ENCODE assay signal across 20 mouse cellular contexts in genomic region chr11:73161616-73162015, GRCm38 (mm10). TPM values are rescaled to one million over a fixed set of nuclear protein-coding genes. Genes with fewer than 3 reads are reported as not detected.
DNase-seq lines count a peak whose midpoint lies in the region; ATAC-seq and TF ChIP-seq lines count a peak whose summit lies in the region.
"Had no signal": no experiment of that assay in that cellular context is flagged by ENCODE, and none has a peak within 500 bp of the region (broad histone marks: within the 10 kb centered on the region; RNA-seq: fewer than 3 reads in every experiment).

No protein-coding gene starts in this region.

- H3K9ac ChIP-seq in heart, embryonic 15.5 days = no peak overlapping the region
- H3K9ac ChIP-seq in heart, embryonic 12.5 days = no peak overlapping the region
- H3K9ac ChIP-seq: embryonic facial prominence, embryonic 15.5 days; forebrain, embryonic 12.5 days; hindbrain, embryonic 12.5 days had no signal

- H3K4me2 ChIP-seq in heart, embryonic 15.5 days = peak overlapping the region; percentile 92
- H3K4me2 ChIP-seq in heart, embryonic 12.5 days = no peak overlapping the region; the same call in 1 of the 2 replicates
- H3K4me2 ChIP-seq: embryonic facial prominence, embryonic 15.5 days; forebrain, embryonic 12.5 days had no signal

- WGBS in heart, embryonic 15.5 days = 80% methylated on average over 4 of the region's 4 CpGs
- WGBS in heart, embryonic 12.5 days = 78% methylated on average over 4 of the region's 4 CpGs

- ATAC-seq in heart, embryonic 15.5 days (replicated peaks; ENCODE audit: insufficient number of reproducible peaks, insufficient read depth, low FRiP score, low read depth) = no peak
- ATAC-seq in heart, embryonic 12.5 days (ENCODE audit: insufficient number of reproducible peaks, low FRiP score) = no peak
- ATAC-seq: forebrain, embryonic 16.5 days; inflammation-experienced regulatory T-cells, adult 6 months; intestine, postnatal 0 days had no signal

- no peaks in the 10 kb centered on the region for H3K36me3 ChIP-seq in heart, embryonic 15.5 days
- no peaks in the 10 kb centered on the region for H3K36me3 ChIP-seq in heart, embryonic 12.5 days
- H3K36me3 ChIP-seq: embryonic facial prominence, embryonic 15.5 days; forebrain, embryonic 12.5 days; hindbrain, embryonic 12.5 days had no signal

- H3K9me3 ChIP-seq in heart, embryonic 15.5 days (replicated peaks) = no peaks in the 10 kb centered on the region
- no peaks in the 10 kb centered on the region for H3K9me3 ChIP-seq in heart, embryonic 12.5 days (replicated peaks)
- H3K9me3 ChIP-seq: embryonic facial prominence, embryonic 15.5 days; forebrain, embryonic 12.5 days; hindbrain, embryonic 12.5 days had no signal

- peaks cover 14% of the 10 kb centered on the region for H3K4me1 ChIP-seq in heart, embryonic 15.5 days (replicated peaks)
- H3K4me1 ChIP-seq in heart, embryonic 12.5 days (replicated peaks) = peaks cover 22% of the 10 kb centered on the region
- H3K4me1 ChIP-seq in brown adipose tissue, adult 24 weeks (ENCODE audit: control insufficient read depth, insufficient read depth, insufficient read length, low read length) = no peaks in the 10 kb centered on the region

- intact Hi-C loops in gastrocnemius, adult 2 months (cut with DNase I) = no loop called here

- peaks cover 22% of the 10 kb centered on the region; the same call in 1 of the 2 replicates for H3K27me3 ChIP-seq in heart, embryonic 15.5 days
- H3K27me3 ChIP-seq in heart, embryonic 12.5 days (replicated peaks) = peaks cover 46% of the 10 kb centered on the region

- no peak for TF ChIP-seq CTCF in gastrocnemius, adult 2 months (IDR thresholded peaks at IDR 0.05)

- H3K4me3 ChIP-seq in gastrocnemius, adult 2 months = peak overlapping the region; percentile 82
- no peak overlapping the region for H3K4me3 ChIP-seq in heart, embryonic 15.5 days
- H3K4me3 ChIP-seq in heart, embryonic 12.5 days = no peak overlapping the region
- peak overlapping the region; percentile 65 for H3K4me3 ChIP-seq in brown adipose tissue, adult 24 weeks (ENCODE audit: insufficient read depth, low read depth, low read length)
- H3K4me3 ChIP-seq: forebrain, embryonic 12.5 days; hindbrain, embryonic 12.5 days had no signal

- DNase-seq in gastrocnemius, adult 2 months = no peak
- no peak for DNase-seq in gastrocnemius, adult 8-10 months (ENCODE audit: low spot score in 2 of 2)
- peak; percentile 47 for DNase-seq in 3134 (ENCODE audit: extremely low read depth, insufficient read length, low spot score)
- DNase-seq in left cerebral cortex, adult 8-10 months (ENCODE audit: low spot score in 2 of 2) = no peak
- no peak for DNase-seq in layer of hippocampus, postnatal 36 days
- DNase-seq: cerebellum, adult 2 months; cerebellum, postnatal 14 days; embryo, embryonic 11 days; heart, postnatal 4 days had no signal

- peak overlapping the region; percentile 92 for H3K27ac ChIP-seq in gastrocnemius, adult 2 months
- peak overlapping the region; percentile 63 for H3K27ac ChIP-seq in heart, embryonic 15.5 days
- H3K27ac ChIP-seq in heart, embryonic 12.5 days (ENCODE audit: poor library complexity, severe bottlenecking) = no peak overlapping the region
- peak overlapping the region; percentile 81 for H3K27ac ChIP-seq in brown adipose tissue, adult 24 weeks (replicated peaks; ENCODE audit: low read depth, low read length)
- H3K27ac ChIP-seq: embryonic facial prominence, embryonic 15.5 days; forebrain, embryonic 12.5 days; hindbrain, embryonic 12.5 days had no signal

RNA-seq across cellular contexts. Expression of gene P2rx5, which starts 1.4 kb away (rescaled TPM):
- 10 to 100 TPM in 1 of 2 experiments, 1 to 10 TPM in 1; 7.0 to 12.9 TPM for total RNA-seq in gastrocnemius, adult 2 months (2021)
- 1 to 10 TPM; 6.4 to 9.5 (median 7.0) TPM for total RNA-seq in gastrocnemius, adult 8-10 months (2022)
- polyA plus RNA-seq in heart, embryonic 15.5 days (2015; fragmentation: Nextera tagmentation; extraction: Ambion mirVana) = 2.0 TPM in 2 replicates
- 1.8 and 2.2 TPM in 2 replicates for polyA plus RNA-seq in heart, embryonic 12.5 days (2016; fragmentation: Nextera tagmentation; extraction: Ambion mirVana)
- 53.6 and 85.8 TPM in 2 replicates for polyA plus RNA-seq in brown adipose tissue, adult 24 weeks (2012; ENCODE audit: insufficient read depth, insufficient read length, missing spikeins)
- total RNA-seq in left cerebral cortex, adult 8-10 months (2022) = 1 to 10 TPM in 2 of 4 experiments, under 1 TPM in 2; 0.70 to 1.4 (median 0.97) TPM
- total RNA-seq in layer of hippocampus, postnatal 36 days (2021) = 1 to 10 TPM; 2.3 to 3.4 TPM
- total RNA-seq: common myeloid progenitor, adult 5-6 weeks; granulocyte monocyte progenitor cell, adult 5-6 weeks had no signal

RNA-seq across cellular contexts. Expression of gene Emc6, which starts 15.2 kb away (rescaled TPM):
- total RNA-seq in gastrocnemius, adult 2 months (2021) = 10 to 100 TPM; 82.6 to 93.4 TPM
- 10 to 100 TPM; 80.9 to 89.6 (median 84.1) TPM for total RNA-seq in gastrocnemius, adult 8-10 months (2022)
- polyA plus RNA-seq in heart, embryonic 15.5 days (2015; fragmentation: Nextera tagmentation; extraction: Ambion mirVana) = 90.7 and 98.9 TPM in 2 replicates
- 97.4 and 101 TPM in 2 replicates for polyA plus RNA-seq in heart, embryonic 12.5 days (2016; fragmentation: Nextera tagmentation; extraction: Ambion mirVana)
- polyA plus RNA-seq in brown adipose tissue, adult 24 weeks (2012; ENCODE audit: insufficient read depth, insufficient read length, missing spikeins) = 183 and 237 TPM in 2 replicates
- total RNA-seq in left cerebral cortex, adult 8-10 months (2022) = 10 to 100 TPM; 39.9 to 46.8 (median 42.9) TPM
- total RNA-seq in layer of hippocampus, postnatal 36 days (2021) = 10 to 100 TPM; 51.5 to 59.7 TPM

RNA-seq across cellular contexts. Expression of gene Tax1bp3, which starts 15.3 kb away (rescaled TPM):
- total RNA-seq in gastrocnemius, adult 2 months (2021) = 10 to 100 TPM in 1 of 2 experiments, 1 to 10 TPM in 1; 6.5 to 13.9 TPM
- total RNA-seq in gastrocnemius, adult 8-10 months (2022) = 1 to 10 TPM; 4.9 to 9.2 (median 7.2) TPM
- 222 and 231 TPM in 2 replicates for polyA plus RNA-seq in heart, embryonic 15.5 days (2015; fragmentation: Nextera tagmentation; extraction: Ambion mirVana)
- polyA plus RNA-seq in heart, embryonic 12.5 days (2016; fragmentation: Nextera tagmentation; extraction: Ambion mirVana) = 239 and 249 TPM in 2 replicates
- 70.9 and 105 TPM in 2 replicates for polyA plus RNA-seq in brown adipose tissue, adult 24 weeks (2012; ENCODE audit: insufficient read depth, insufficient read length, missing spikeins)
- total RNA-seq in left cerebral cortex, adult 8-10 months (2022) = 10 to 100 TPM in 3 of 4 experiments, 1 to 10 TPM in 1; 9.9 to 12.1 (median 11.0) TPM
- 10 to 100 TPM; 10.9 to 11.2 TPM for total RNA-seq in layer of hippocampus, postnatal 36 days (2021)

RNA-seq across cellular contexts. Expression of gene Haspin, which starts 23.5 kb away (rescaled TPM):
- under 1 TPM in 1 of 2 experiments, not detected in 1; 0.08 TPM for total RNA-seq in gastrocnemius, adult 2 months (2021)
- total RNA-seq in gastrocnemius, adult 8-10 months (2022) = not detected
- polyA plus RNA-seq in heart, embryonic 15.5 days (2015; fragmentation: Nextera tagmentation; extraction: Ambion mirVana) = 10.0 and 11.4 TPM in 2 replicates
- polyA plus RNA-seq in heart, embryonic 12.5 days (2016; fragmentation: Nextera tagmentation; extraction: Ambion mirVana) = 13.9 and 14.4 TPM in 2 replicates
- polyA plus RNA-seq in brown adipose tissue, adult 24 weeks (2012; ENCODE audit: insufficient read depth, insufficient read length, missing spikeins) = not detected in 2 replicates
- total RNA-seq in left cerebral cortex, adult 8-10 months (2022) = under 1 TPM in 3 of 4 experiments, not detected in 1; 0.14 to 0.30 (median 0.22) TPM
- total RNA-seq in layer of hippocampus, postnatal 36 days (2021) = under 1 TPM; 0.23 to 0.32 TPM

RNA-seq across cellular contexts. Expression of gene Ctns, which starts 37.2 kb away (rescaled TPM):
- 1 to 10 TPM; 5.7 to 7.8 TPM for total RNA-seq in gastrocnemius, adult 2 months (2021)
- 1 to 10 TPM; 3.3 to 4.3 (median 4.1) TPM for total RNA-seq in gastrocnemius, adult 8-10 months (2022)
- polyA plus RNA-seq in heart, embryonic 15.5 days (2015; fragmentation: Nextera tagmentation; extraction: Ambion mirVana) = 12.5 and 13.2 TPM in 2 replicates
- 13.9 and 15.9 TPM in 2 replicates for polyA plus RNA-seq in heart, embryonic 12.5 days (2016; fragmentation: Nextera tagmentation; extraction: Ambion mirVana)
- 8.8 TPM in 2 replicates for polyA plus RNA-seq in brown adipose tissue, adult 24 weeks (2012; ENCODE audit: insufficient read depth, insufficient read length, missing spikeins)
- 10 to 100 TPM; 17.2 to 24.7 (median 19.9) TPM for total RNA-seq in left cerebral cortex, adult 8-10 months (2022)
- total RNA-seq in layer of hippocampus, postnatal 36 days (2021) = 10 to 100 TPM; 21.2 to 24.8 TPM

Comparison
In these comparisons a context has a peak if more than half of its experiments do, and no peak if none do; other contexts are left out.
1. H3K4me3 ChIP-seq: peak in gastrocnemius, adult 2 months (single experiment) and brown adipose tissue, adult 24 weeks (single experiment); none in heart, embryonic 15.5 days (single experiment) and heart, embryonic 12.5 days (single experiment).